Mouse (Mus musculus) stomach, adult 2 months (tissue): ENCODE measurements around the gene D630023F18Rik. TPM values are rescaled to one million over a fixed set of nuclear protein-coding genes. Genes with fewer than 3 reads are reported as not detected.

Experiments
- polyA plus RNA-seq: library from polyadenylated mRNA; depleted of rRNA; stranded (reverse); fragments of >200 nt; gene quantifications from 2 replicates; pipeline ENCODE4 v1.2.3, GENCODE M21; 2012; rRNA removed

The D630023F18Rik gene
- polyA plus RNA-seq = 0.05 TPM in 1 of 2 replicates, not detected in the other

DNA sequence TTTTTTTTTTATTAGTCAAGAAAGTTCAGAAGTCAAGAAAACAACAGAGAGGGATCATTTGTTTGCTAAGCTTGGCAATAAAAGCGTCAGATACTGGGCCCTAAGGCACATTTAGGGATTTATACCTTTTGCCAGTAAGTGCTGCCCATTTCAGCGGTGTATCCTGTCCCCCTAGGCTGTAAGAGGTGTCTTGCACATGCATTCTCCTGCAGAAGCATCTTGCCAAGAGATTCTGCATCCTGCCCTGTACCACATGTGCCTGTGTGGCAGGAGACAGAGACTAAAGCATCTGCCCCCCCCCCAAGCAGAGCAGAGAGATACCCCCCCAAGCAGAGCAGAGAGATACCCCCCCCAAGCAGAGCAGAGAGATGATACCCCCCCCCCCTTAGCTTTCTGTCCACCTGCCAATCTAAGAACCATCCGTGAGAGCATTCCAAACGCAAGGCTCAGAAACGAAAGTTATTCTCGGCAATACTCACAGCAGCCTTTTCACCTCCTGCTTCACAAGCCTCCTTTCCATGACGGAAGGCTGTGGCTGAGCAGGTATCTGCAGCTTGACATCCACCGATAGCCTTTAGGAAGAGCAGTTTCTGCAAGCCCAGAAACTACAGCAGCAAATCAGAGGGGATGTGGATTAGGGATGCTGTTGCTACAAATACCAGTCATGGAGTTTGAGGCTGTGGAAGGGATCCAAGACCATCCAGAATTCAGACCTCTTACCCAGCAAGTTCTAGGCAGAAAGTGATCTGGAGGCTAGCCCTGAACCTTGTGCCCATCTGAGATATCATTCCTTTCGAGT is at the start of gene D630023F18Rik:
Gene D630023F18Rik (minus strand): TSS at position 641 of the 799 bp plus-strand sequence.

DNA sequence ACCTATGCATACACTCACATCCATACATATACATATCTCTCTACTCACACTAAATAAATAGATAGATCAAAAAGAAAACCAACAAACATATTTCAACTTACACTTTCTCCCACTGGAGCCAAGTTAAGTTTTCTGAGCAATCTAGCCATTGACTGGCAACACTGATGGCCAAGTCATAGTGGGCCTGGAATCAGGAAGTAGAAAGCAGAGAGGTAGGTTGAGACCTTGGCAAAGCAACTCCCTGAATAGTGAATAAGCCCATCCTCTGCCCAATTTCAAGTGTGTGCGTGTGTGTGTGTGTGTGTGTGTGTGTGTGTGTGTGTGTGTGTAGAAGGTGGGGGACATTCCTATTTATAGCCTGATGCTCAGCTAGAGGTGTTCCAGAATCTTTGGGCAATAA is 3.6 kb downstream of the D630023F18Rik start, which contains the start of gene Gm28845:
Gene Gm28845 (minus strand): TSS at position 121 of the 400 bp plus-strand sequence.

DNA sequence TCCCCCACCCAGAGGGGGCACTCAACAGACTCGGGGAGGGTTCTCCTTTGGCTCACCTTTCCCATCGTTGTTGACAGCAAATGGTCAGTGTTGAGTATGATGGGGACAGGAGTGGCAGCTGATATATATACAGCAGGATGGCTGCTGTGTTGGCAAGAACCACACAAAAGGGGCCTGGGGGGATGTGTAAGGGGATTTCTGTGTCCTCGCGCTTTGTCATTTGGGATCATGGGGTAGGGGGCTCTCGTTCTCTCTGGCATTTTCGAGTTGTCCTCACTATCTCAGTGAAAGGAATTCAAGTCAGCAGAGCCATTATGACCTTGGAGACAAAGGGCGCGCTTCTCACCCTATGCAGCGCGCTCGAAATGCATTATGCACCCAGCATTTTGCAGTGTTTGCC is 19.7 kb downstream of the D630023F18Rik start, which contains the start of gene Cryga:
Gene Cryga (minus strand): TSS at position 101 of the 400 bp plus-strand sequence.

DNA sequence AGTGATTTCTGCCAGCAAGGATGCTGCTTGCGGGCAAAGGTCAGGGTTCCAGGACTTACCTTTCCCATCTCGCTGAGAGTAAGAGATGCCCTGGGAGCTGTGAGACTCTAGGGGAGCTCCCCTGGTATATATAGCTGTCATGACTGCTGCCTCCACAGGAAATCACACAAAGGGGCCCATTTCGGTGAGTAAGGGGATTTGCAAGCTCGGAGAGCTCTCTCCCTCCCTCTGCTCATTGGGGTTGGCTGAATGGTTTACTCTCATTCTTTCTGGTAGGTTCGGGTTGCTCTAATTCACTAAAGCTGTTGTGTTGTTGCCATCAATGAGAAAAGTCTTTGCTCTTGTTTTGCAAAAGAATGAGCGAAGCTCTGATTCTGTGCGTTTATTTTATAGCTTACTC is 40.8 kb downstream of the D630023F18Rik start, which contains the start of gene Crygb:
Gene Crygb (minus strand): TSS at position 101 of the 400 bp plus-strand sequence.

DNA sequence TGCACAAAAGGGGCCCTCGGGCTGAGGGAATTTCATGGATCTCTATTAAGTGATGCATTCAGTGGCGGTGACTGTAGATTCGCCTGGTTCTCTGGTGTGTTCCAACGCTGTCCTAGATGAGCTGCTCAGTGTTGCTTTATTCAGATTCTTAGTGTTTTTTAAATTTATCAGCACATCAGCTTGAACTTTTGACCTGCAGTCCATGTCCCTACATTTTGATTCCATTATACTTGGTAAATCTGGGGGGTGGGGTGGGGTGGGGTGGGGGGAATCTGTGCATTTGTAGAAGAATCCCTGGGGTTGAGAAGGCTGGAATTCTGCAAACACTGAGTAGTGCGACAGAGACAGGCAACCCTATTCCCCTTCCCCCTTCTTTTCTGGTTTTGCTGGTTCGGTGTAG is 49.4 kb downstream of the D630023F18Rik start, which contains the start of gene Crygc:
Gene Crygc (minus strand): TSS at position 101 of the 400 bp plus-strand sequence.

DNA sequence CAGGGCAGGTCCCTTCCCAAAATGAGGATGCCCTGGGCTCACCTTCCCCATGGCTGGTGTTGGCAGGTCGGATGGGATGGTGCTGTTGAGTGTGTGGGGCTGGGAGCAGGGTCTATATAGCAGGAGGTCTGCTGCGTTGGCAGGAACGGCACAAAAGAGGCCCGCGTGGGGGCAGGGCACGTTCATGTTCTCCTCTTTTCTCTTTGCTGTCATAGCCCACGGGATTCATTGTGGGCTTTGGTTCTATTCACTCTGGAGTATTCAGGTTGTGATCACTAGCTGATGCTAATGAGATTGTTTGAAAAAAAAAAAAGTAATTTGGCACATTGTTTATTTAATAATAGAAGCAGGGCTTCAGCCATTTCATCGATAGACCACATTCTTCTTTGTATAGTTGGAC is 59.7 kb downstream of the D630023F18Rik start, which contains the start of gene Crygd:
Gene Crygd (minus strand): TSS at position 101 of the 400 bp plus-strand sequence.

Other genes with a start within 250 kb of the D630023F18Rik start
- gene Plekhm3, start 166.4 kb downstream of the D630023F18Rik start, polyA plus RNA-seq = 0.68 and 0.96 TPM in 2 replicates
- gene Akr1cl, start 90.5 kb downstream of the D630023F18Rik start, polyA plus RNA-seq = 0.11 TPM in 1 of 2 replicates, not detected in the other
- not detected in 2 replicates for gene Cryge, start 72.1 kb downstream of the D630023F18Rik start, polyA plus RNA-seq
- gene Crygd, start 59.8 kb downstream of the D630023F18Rik start, polyA plus RNA-seq = not detected in 2 replicates
- 0.11 TPM in 1 of 2 replicates, not detected in the other for gene Crygc, start 49.5 kb downstream of the D630023F18Rik start, polyA plus RNA-seq
- not detected in 2 replicates for gene Crygb, start 40.9 kb downstream of the D630023F18Rik start, polyA plus RNA-seq
- 0.15 TPM in 1 of 2 replicates, not detected in the other for gene Cryga, start 19.8 kb downstream of the D630023F18Rik start, polyA plus RNA-seq
- gene Gm28845, start 3.7 kb downstream of the D630023F18Rik start, polyA plus RNA-seq = not detected in 2 replicates
- 6.1 and 9.3 TPM in 2 replicates for gene Idh1, start 63.3 kb upstream of the D630023F18Rik start, polyA plus RNA-seq
- gene Pikfyve, start 63.5 kb upstream of the D630023F18Rik start, polyA plus RNA-seq = 0.75 and 0.89 TPM in 2 replicates
- gene Pth2r, start 158.8 kb upstream of the D630023F18Rik start, polyA plus RNA-seq = not detected in 2 replicates